Comparison of ENCODE assay signal across 9 mouse cellular contexts in the genomic region with DNA sequence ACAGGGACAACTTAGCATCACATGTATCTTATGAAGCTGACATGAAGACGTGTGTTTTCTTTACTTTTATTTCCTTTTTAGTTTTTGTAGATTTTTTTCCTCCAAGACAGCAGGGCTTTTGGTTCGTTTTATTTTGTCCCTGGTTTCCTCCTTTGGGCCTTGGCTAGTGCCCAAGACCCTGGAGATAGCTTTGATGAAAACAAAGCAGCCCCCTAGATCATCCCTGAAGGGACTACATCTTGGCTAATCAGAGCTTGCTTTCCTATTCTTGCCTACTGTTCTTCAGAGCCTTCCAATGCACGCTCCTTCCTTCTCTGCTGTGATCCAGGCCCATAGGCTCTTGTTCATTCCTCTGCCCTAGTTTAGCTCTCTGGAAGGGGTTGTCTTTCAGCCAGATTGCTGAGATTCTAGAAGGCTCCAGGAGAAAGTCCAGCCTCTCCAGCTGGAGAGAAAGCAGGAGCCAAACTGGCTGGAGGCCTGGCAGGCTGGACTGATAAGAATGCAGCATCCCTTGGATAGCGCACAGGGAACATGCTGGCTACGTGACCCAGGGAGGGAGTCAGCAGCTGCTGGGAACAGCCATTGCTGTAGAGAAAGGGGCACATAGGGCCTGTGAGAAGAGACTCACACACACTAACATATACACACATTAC. TPM values are rescaled to one million over a fixed set of nuclear protein-coding genes. Genes with fewer than 3 reads are reported as not detected.
DNase-seq lines count a peak whose midpoint lies in the region; ATAC-seq and TF ChIP-seq lines count a peak whose summit lies in the region.
"Had no signal": no experiment of that assay in that cellular context is flagged by ENCODE, and none has a peak within 500 bp of the region (broad histone marks: within the 10 kb centered on the region; RNA-seq: fewer than 3 reads in every experiment).

No protein-coding gene starts in this region.

- H3K27me3 ChIP-seq in kidney, adult 2 months (replicated peaks; ENCODE audit: control insufficient read depth, insufficient read depth, low read length), result no peaks in the 10 kb centered on the region

- peak; percentile 44 to 65 for DNase-seq in left cerebral cortex, adult 18-20 months (ENCODE audit: low spot score in 2 of 2)
- DNase-seq in left cerebral cortex, adult 11 months (ENCODE audit: low spot score), result no peak
- peak; percentile 79 to 83 for DNase-seq in gastrocnemius, postnatal 36 days
- peak; percentile 90 for DNase-seq in kidney, adult 2 months
- DNase-seq in lung, postnatal 10 days, result peak; percentile 90
- peak; percentile 72 for DNase-seq in yolk sac, embryonic 10.5 days (ENCODE audit: low spot score)
- no peak for DNase-seq in embryo, embryonic 9.5 days (ENCODE audit: extremely low spot score)

- TF ChIP-seq CTCF in kidney, adult 2 months (conservative IDR thresholded peaks at IDR 0.05; ENCODE audit: insufficient read depth, insufficient read length, low read depth, low read length), result no peak

- TF ChIP-seq POLR2A in kidney, adult 2 months (IDR thresholded peaks at IDR 0.05; ENCODE audit: low read depth, low read length), result no peak

- ATAC-seq in cerebellum, adult (ENCODE audit: insufficient number of reproducible peaks, low FRiP score, low TSS enrichment), result peak; percentile 79

- intact Hi-C loops in gastrocnemius, postnatal 36 days (cut with DNase I), result loop anchor here (2.0 kb wide), 2 partner anchors 35 to 43 kb away; partner anchors contain the start of gene G0s2

- no peaks in the 10 kb centered on the region for H3K36me3 ChIP-seq in kidney, adult 2 months (ENCODE audit: control insufficient read depth, insufficient read depth, low read length)

- peaks cover 10% of the 10 kb centered on the region; the same call in 1 of the 2 replicates for H3K4me1 ChIP-seq in kidney, adult 2 months (ENCODE audit: control insufficient read depth, insufficient read depth, low read length)

- WGBS in kidney, adult 2 months, result 53% methylated on average over 5 of the region's 5 CpGs

- no peak overlapping the region for H3K4me3 ChIP-seq in kidney, adult 2 months (ENCODE audit: insufficient read depth, low read depth, low read length)

- H3K27ac ChIP-seq in kidney, adult 2 months (ENCODE audit: insufficient read depth, low read depth, low read length), result peak overlapping the region; percentile 64

RNA-seq across cellular contexts. Expression of gene G0s2, which starts 42.8 kb away (rescaled TPM):
- 1 to 10 TPM; 7.3 to 8.0 TPM for total RNA-seq in left cerebral cortex, adult 18-20 months (2021)
- 10 to 100 TPM; 13.2 to 15.9 TPM for total RNA-seq in gastrocnemius, postnatal 36 days (2021)
- 175 and 201 TPM in 2 replicates for polyA plus RNA-seq in kidney, adult 2 months (2012; rRNA removed)

RNA-seq across cellular contexts. Expression of gene Hsd11b1, which starts 52.0 kb away (rescaled TPM):
- total RNA-seq in left cerebral cortex, adult 18-20 months (2021), result 10 to 100 TPM; 16.6 to 16.8 TPM
- 1 to 10 TPM; 6.0 to 7.5 TPM for total RNA-seq in gastrocnemius, postnatal 36 days (2021)
- polyA plus RNA-seq in kidney, adult 2 months (2012; rRNA removed), result 125 and 136 TPM in 2 replicates
- polyA plus RNA-seq: neural tube, embryonic 11.5 days had no signal

RNA-seq across cellular contexts. Expression of gene Camk1g, which starts 54.3 kb away (rescaled TPM):
- total RNA-seq in left cerebral cortex, adult 18-20 months (2021), result 10 to 100 TPM; 38.1 to 38.2 TPM
- total RNA-seq in gastrocnemius, postnatal 36 days (2021), result under 1 TPM in 1 of 2 experiments, not detected in 1; 0.13 TPM
- polyA plus RNA-seq in kidney, adult 2 months (2012; rRNA removed), result 8.2 and 9.0 TPM in 2 replicates

Comparison
In these comparisons a context has a peak if more than half of its experiments do, and no peak if none do; other contexts are left out.
1. DNase-seq: peak in left cerebral cortex, adult 18-20 months (2 of 2), gastrocnemius, postnatal 36 days (2 of 2), kidney, adult 2 months (single experiment), lung, postnatal 10 days (single experiment) and yolk sac, embryonic 10.5 days (single experiment); none in left cerebral cortex, adult 11 months (single experiment) and embryo, embryonic 9.5 days (single experiment).
2. RNA of gene Camk1g, which starts 54.3 kb away (total RNA-seq): 38.1 to 38.2 TPM in left cerebral cortex, adult 18-20 months; 0.13 TPM in gastrocnemius, postnatal 36 days; every median in the first group is over 10 times any median in the second.